Mouse (Mus musculus) gastrocnemius, postnatal 14 days (tissue): ENCODE measurements around the gene Ulk4. TPM values are rescaled to one million over a fixed set of nuclear protein-coding genes. Genes with fewer than 3 reads are reported as not detected.
"Not testable (repeated sequence)": the region's sequence is repeated elsewhere in the genome, so short reads cannot be mapped to it uniquely, and the experiment has no call there.

Source experiments
- DNase-seq: peaks from one replicate; pipeline ENCODE4 v3.0.0; 2021; ENCODE audit warnings: mixed read lengths
- intact Hi-C: fragments of 180-260 bp; cut with DNase I; formaldehyde crosslinking; loops from one replicate; pipeline ENCODE4 v1.15.1; 2025; ENCODE audit warnings: low total_unique reads
- total RNA-seq, 2 experiments: library from RNA; stranded (reverse); gene quantifications; 2 replicates each; pipeline ENCODE4 v1.2.3; 2021

Ulk4 gene
- total RNA-seq, 2 experiments from 2014 or later: 0.31 to 0.41 TPM

DNA sequence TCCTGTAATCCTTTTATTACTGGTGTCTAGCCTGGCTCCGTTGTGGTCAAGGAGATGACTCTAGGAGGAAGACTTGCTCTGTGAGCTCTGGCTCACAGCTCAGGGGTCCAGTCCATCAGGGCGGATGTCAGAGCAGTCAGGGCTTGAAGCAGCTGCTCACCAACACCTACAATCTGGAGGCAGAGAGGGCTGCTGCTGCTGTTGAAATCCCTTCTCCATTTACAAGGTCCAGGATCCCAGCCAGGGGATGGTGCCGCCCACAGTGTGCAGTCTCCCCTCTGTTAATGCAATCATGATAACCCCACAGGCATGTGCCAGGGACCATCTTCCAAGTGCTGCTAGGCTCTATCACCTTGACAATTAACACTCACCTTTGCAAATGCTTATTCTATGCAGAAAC is 220.5 kb downstream of the Ulk4 start:
- intact Hi-C loops: no loop called here
- DNase-seq: no peak

DNA sequence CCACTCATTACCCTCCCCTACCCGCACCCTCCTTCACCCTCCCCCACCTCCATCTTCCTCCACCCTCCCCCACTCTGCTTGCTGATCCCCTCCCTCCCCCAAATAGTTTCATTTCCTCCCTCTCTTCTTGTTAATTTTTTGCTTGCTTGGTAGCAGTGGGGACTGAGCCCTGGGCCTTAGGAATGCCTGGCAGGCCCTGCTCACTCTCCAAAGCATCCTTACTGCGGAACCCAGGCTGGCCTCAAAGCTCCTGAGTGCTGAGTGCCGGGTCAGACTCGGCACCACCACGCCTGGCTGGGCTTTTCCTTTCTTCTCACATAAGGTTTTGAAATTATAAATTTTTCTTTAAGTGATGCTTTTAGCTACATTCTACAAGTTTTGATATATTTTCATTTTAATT is 221.0 kb downstream of the Ulk4 start:
- intact Hi-C loops: no loop called here
- DNase-seq: no peak

DNA sequence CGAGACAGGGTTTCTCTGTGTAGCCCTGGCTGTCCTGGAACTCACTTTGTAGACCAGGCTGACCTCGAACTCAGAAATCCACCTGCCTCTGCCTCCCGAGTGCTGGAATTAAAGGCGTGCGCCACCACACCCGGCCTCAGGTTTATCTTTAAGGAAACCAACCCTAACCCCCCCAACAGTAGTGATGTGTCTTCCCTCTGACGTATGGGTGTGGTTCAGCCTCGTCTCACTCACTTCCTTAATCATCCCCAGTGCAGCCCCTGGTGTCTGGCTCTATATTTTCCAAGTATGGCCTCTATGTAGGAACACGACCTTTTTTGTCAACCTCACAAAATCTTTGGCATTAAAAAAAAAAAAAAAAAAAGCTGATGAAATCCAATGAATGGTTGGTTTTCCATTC is 231.3 kb downstream of the Ulk4 start:
- DNase-seq, intact Hi-C loops: not testable (repeated sequence)

DNA sequence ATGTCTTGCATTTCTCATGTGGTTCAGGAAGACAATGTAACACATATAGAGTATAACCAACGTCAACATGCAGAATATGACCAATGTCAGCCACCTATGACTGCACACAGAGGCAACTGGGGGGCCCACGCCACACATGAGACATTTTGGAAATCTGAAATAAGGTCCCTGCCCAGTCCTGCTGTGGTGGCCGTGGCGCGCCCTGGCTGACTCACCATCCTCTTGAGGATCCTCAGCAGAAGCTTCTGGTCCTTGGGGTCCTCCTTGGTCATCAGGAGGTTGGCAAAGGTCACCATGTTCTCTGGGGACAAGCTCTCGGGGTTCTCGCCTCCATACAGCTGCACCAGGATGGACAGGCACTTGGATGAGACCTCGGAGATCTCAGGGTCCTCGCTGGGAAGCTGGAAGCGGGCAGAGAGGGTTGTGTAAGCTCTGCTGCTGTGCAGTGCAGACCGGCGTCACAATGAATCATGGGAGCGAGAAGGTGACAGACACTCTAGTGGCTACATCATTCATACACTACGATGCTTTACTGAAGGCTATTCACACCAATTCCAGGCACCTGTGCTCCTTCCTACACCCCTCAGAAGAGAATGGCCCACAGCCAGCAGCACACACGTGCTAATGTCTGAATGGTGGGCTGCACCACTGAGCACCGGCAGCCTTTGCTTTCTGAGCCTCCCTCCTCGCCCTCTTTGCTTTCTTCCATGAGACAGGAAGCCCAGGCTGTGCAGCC is 232.4 kb downstream of the Ulk4 start:
- no peak for DNase-seq
- intact Hi-C loops: no loop called here

DNA sequence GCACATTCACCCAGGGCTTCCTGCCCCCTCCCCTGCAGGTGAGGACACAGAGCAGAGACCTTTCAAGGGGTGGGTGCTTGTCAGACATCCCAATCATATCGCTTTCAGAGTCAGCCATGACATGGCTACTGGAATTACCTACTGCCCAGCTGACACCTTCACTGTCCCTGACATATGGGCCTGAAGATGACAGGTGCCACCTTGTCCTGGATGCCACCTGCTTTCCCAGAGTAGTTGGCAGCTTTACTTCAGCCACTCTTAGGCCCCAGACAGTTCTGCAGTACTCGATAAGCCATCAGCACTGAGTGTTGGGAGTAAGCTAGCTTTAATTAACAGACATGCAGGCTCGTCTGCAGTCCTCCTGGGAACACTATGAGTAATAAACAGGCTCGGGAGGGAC is 234.0 kb downstream of the Ulk4 start:
- DNase-seq: no peak
- intact Hi-C loops: no loop called here

DNA sequence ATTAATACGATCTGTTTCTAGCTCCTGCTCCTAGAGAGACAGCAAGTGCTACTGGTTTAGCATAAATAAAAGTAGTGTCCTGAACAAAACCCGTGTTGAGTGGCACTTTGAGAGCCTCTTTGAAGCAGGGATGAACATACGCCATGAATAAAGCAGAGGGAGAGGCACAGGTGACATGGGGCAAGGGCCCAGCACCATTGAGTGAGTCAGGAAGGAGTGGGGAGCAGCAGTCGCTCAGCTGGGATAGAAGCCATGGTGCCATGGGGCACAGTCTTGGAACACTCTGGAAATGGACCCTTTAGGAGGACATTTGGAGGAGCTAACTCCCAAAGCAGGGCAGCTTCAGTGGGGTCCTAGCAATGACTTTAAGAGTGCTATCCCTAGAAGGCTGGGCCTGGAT is 238.6 kb downstream of the Ulk4 start:
- intact Hi-C loops: no loop called here
- no peak for DNase-seq

DNA sequence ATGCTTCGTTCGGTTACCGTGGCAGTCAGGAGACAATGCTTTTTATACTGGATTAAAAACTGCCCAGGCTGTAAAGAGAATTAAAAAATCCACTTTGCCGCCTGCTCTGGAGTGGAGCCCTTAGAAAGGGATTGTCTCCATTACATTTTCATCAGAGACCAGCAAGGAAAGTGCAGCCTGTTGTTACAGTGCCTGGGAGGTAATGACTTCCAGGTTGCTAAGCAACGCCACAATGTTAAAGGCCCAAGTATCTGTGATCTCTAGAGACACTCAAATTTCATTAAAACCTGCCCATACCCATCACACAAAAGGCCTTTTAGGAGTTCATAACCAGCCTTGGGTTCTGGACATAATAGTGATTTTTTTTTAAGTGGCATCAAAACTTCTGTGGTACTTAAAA is 239.0 kb downstream of the Ulk4 start:
- no peak for DNase-seq
- intact Hi-C loops: no loop called here

DNA sequence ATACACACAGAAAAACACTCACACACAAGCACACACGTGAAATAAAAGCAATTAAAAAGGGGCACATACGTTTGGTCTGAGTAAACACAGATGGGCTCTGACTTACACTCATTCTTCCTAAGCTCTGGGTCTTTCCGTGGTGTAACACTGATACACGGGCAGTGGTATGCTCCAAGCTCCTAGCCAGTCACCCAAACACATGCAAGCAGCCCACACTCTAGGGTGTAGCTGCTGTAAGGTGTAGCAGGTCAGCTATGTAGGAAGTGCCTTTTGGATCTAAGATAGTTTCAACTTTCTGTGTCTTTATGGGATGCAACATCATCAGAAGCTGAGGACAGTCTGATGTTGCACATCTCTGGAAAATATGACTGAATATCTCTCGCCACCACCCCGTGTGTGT is 241.7 kb downstream of the Ulk4 start:
- no peak for DNase-seq
- intact Hi-C loops: no loop called here

DNA sequence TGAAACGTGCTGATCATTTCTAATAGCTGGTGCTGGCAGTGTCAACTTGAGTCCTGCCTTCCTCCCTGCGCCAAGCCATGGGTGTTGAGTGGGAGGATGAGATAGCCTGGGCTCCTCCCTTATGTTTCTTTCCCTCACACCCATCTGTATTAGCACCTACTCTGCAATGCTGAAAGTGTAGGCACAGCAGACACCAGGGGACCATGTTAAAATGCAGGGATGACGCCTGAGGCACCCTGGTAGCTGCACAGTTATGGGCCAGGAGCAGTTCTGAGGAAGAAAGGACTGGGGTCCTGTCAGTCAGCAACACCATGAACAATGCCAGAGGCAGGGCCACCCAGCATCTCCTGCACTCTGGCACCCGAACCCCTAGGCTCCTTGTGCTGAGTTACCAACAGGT is 243.4 kb downstream of the Ulk4 start:
- no peak for DNase-seq
- intact Hi-C loops: no loop called here

DNA sequence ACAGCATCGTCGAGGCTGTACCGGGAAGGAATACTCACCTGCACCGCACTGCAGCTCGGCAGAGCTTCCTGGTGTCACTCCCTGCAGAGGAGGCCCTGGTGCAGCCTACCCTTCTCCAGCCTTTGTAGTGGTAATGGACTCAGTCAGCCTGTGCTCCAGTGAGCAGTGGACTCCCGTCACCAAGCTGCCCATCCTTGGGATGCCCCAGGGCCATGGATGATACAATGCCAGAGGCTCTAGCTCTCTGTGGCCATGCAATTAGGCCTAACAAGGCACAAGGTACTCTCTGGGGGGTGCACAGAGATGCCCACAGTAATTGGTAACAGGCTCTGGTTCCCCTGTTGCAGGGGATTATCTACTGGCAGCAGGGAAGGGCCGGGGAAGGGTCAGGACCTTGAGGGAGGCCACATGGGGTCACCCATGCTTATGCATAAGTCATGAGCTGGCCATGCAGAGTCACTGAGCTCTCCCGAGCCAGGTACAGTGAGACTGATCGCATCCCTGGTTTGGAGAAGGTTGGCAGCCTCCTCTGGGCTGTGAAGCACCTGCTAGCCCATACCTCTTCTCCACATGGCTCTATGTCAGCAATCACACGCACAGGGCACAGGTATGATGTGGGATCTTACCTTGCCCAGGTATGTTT is 244.6 kb downstream of the Ulk4 start:
- DNase-seq: no peak
- intact Hi-C loops: no loop called here

DNA sequence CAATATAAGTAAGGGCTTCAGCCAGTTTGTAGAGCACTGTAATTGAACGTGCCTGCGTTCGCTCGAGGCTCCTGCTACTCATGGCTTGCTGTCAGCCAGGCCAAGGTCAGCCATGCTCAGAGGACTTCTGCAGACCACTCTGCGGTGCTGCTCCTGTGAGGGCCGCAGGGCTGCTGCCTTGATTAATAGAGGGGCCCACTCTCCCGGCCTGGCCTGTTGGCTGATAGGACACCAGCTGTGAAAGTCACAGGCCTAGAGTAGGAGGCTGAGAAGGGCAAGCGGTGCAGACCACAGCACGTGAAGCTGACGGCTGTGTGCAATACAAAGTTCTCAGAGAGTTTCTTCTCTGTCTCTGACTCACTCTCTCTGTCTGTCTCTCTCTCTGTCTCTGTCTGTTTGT is 246.0 kb downstream of the Ulk4 start:
- no peak for DNase-seq
- intact Hi-C loops: no loop called here

DNA sequence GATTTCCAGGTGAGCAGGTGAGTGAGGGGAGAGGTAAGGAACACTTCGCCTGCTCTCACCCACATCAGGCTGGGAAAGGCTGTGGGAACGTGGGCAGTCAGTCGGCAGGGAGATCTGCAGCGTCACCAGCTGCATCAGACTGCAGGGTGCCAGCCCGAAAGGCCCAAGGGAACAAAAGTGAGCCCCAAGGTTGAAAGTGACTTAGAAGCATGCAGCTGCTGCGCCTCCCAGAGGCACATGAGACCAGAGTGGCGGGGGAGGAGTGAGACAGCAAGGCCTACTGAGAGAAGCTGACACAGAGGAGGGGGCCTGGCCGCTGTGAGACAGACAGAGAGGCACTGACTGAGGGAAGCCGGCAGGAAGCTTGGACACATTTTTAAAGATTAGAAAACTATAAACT is 247.2 kb downstream of the Ulk4 start:
- intact Hi-C loops: no loop called here
- no peak for DNase-seq

DNA sequence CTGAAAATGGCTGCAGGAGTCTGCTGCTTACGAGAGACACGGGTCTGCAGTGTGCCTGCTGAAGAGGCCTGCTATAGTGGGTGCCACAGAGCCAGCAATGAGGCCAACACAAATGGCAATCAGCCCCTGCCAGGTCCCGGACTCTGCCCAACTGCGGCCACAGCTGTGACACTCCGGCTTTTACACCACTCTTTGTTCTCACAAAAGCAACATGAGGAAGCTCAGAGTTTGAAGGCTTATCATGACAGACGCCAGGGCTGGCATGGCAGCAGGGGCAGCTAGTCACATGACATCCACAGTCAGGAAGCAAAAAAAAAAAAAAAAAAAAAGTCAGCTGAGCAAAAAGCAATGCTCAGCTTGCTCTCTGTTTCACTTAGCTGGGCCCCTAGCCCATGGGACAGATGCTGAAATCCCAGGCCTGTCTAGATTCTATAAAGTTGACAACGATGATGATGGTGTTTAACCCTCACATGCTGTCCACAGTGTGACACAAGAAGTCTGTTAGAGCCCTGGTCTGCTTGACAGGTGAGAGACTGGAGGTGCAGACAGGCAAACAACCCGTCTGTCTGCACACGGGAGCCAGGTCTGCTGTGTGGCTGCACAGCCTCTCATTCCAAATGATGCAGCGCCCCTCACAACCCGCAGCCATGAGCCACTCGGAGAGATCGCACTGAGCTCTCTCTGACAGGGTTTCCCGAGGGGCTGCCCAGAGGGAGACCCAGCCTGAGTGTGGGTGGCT is 253.3 kb downstream of the Ulk4 start:
- DNase-seq: peak; percentile 42
- intact Hi-C loops: no loop called here

DNA sequence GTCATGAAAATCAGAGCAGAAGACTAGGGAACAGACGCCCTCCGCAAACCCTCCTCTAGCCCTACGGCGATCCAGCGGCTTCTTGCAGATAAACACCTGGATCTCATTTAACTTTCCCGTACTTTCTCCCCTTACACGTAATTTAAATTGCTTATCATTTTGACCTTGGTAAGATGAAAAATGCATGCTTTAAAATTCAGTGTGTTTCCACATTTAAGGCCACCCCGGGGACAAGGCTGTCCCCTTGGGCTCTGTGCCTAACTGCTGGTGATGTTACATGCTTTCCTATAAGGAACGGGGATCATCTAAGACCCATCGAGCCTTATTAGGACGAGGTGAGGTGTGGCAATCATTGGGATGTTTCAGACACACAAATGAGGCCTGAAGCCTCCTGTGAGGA is 256.6 kb downstream of the Ulk4 start:
- no peak for DNase-seq

DNA sequence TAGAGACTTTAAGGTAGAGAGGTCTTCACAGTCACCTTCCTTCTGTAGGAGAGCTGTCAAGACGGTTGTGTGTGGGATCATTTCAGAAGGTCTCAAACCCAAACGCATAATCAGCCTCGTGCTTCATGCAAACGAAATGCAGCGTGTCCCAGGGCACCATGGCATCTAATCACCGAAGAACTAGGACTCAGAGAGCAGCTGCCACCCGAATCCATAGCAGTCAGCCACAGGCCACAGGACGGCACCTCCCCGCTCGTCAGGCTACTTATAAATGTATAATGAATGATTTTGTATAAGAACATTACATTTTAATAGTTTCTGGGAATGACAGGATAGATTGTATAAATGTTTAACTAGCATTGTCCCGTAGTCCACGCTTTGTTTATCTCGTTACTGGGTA is 257.1 kb downstream of the Ulk4 start:
- intact Hi-C loops: no loop called here
- no peak for DNase-seq

More for the DNA sequence above, 256.6 kb downstream of the Ulk4 start:
- intact Hi-C loops: no loop called here

DNA sequence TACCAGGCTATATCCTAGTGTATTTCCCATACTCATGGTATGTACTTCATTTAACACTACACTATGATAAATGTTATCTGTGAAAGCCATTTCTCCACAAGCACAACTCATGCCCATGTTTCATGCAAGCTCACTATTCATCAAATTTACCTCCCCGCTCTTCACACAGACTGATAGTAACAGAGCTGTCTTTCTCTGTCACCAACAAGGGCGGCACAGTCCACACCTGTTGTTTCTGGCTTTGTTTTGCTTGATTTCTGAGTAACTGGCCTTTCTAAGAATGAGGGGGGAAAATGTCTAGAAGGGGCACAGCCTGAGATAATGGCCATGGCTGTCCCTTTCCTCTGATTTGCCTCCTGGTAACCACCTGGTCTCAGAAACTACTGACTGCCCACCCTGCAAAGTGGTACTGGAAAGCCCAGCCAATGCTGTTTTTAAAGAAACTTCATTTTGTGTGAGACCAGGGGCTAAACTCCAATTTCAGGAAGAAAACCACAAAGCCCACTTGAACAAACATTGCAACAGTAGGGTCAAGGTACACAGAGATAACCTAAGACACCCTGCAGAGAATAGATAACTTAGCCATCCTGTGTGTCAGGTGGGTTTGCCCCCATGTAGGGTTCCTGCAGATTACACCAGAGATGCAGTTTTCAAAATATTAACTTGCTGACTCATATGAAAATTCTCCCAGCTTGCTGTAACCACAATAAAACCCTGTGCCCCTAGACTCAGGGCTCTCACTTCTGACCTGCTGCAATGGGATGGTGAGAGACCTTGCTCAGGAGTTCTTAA is 258.3 kb downstream of the Ulk4 start:
- intact Hi-C loops: no loop called here

DNA sequence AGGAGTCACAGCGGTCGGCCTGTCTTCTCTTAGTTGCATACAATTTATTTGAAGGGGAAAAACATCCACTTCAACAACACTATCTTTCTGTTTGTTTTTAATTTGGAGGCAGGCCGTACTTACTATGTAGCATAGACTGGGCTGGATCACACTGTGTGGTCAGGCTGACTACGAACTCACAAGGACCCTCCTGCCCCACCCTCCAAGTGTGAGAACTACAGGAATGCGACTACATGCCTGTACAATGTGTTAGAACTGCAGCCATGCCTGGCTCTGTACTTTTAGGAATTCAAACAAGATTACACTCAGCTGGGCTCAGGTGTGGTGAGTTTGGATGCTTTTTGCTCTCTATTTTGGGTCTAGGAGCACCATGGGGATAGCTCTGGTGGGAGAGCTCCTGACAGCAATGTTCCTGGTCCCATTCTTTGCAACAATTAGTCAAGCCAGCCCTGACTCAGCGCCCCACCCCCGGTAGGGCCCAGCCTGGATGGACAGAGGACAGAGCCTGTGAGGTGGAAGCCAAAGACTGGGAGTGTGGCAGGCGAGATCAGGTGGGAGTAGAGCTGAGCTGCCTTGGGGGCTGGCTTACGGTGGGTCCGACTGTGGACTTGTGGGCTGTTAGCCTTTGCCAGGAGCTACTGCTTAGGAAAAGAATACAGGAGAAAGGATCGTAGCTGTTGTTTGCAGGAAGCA is 261.0 kb downstream of the Ulk4 start:
- intact Hi-C loops: no loop called here
- no peak for DNase-seq

More for the DNA sequence above, 258.3 kb downstream of the Ulk4 start:
- no peak for DNase-seq

DNA sequence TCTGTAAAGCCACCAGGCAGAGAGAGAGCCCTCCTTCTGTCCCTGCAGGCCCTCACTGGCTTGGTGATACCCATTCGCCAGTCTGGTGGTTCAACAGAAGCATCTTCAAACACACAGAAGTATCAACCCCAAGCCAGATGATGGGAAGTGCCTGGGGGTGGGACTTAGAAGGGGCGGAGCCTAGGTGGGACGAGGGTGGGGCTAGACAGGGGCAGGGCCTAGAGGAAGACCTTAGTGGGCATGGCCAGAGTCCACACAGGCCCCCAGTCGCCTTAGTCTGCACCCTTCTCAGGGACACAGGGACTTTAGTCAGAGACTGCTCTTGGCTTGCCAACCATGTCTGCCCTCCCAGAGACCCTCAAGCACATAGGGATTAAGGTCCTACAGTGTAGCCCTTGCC is 265.5 kb downstream of the Ulk4 start:
- no peak for DNase-seq
- intact Hi-C loops: no loop called here

DNA sequence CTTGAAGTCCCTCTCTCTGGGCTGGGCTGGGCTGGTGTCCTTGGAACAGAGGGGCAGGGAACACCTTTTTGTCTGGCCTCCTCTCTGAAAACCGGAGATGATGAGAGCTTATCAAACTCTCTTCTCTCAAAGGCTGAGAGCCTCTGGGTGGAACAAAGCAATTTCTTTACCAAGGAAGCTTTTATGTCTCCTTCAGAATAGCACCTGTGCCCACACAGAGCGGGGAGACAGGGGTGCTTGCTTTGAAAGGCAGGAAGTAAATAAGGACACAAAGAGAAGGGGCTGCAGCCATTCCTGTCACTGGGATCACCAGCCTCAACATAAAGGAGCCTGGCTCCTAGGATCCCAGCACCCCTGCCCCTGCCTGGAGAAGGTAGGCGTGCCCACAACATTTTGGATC is 266.5 kb downstream of the Ulk4 start:
- no peak for DNase-seq
- intact Hi-C loops: no loop called here

DNA sequence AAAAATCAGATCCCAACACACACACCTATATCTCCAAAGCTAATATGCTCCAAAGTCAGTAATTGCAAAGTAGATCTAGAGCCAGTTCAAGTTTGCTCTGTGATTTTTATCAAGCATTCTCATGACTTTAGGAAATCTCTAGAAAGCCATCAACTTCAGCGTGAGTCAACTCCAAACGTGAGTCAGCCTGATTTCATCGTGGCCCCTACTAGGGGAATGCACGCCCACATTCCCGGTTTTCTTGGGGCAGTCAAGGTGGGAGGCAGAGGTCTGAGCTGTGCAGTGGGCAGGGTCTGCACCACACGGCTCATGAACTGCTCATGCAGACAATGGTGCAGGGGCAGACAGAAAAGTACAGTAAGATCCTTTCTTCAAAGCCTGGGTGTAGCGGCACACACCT is 271.0 kb downstream of the Ulk4 start:
- intact Hi-C loops: no loop called here
- DNase-seq: no peak
